Mouse (Mus musculus): ENCODE results near the gene Smbd1. TPM values are rescaled to one million over a fixed set of nuclear protein-coding genes. Genes with fewer than 3 reads are reported as not detected.

The Smbd1 gene
- total RNA-seq (2023), result not detected

DNA sequence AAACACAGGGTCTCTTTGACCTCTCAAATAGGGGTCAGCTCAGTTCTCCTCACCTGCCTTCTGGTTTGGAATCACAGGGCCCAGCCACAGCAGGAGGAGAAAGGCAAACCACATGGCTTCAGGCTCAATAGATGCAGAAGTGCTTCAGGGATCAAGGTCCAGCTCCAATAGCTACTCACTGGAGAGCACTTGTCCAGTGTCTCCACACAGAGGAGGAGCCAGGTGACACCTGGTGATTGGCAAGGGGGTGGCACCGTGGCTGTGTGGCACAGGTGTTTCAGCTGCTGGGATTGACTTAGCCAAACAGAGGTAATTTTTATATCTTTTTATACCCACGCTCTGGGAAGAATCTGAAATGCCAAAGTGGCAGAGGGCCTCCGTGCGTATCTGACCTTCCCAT lies at the start of gene Smbd1:
Gene Smbd1 (minus strand): TSS at position 157 of the 400 bp plus-strand sequence.

DNA sequence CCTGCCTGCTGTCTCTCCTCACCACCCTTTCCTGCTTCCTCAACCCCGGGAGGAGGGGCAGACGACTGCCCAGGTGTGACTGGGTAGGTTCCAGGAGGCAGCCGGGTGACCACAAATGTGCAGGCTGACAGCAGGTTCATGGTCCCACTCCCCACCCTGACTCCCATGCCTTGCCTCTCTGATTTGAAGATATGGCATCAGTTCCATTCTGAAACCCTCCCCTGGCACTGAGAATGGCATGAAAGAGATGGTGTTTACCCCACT lies 12.9 kb downstream of the Smbd1 start, which contains the start of gene Muc20:
Gene Muc20 (minus strand): TSS at position 10 of the 264 bp plus-strand sequence.

Other genes with a start within 250 kb of the Smbd1 start
- 61.9 TPM for gene Tfrc, start 201.6 kb downstream of the Smbd1 start, total RNA-seq (2023)
- 49.0 TPM for gene Tnk2, start 166.6 kb downstream of the Smbd1 start, total RNA-seq (2023)
- not detected for gene Muc4, start 74.6 kb downstream of the Smbd1 start, total RNA-seq (2023)
- not detected for gene Muc20, start 13.0 kb downstream of the Smbd1 start, total RNA-seq (2023)
- gene Fyttd1, start 67.0 kb upstream of the Smbd1 start, total RNA-seq (2023), result 78.0 TPM
- gene Rubcn, start 67.3 kb upstream of the Smbd1 start, total RNA-seq (2023), result 22.2 TPM
- gene Lrch3, start 103.6 kb upstream of the Smbd1 start, total RNA-seq (2023), result 96.7 TPM
- not detected for gene Iqcg, start 245.7 kb upstream of the Smbd1 start, total RNA-seq (2023)
- gene Rpl35a, start 246.0 kb upstream of the Smbd1 start, total RNA-seq (2023), result 1,373 TPM